Mouse (Mus musculus) cerebellum, adult 2 months (tissue): Measurements from ENCODE around the gene Mup11. TPM values are rescaled to one million over a fixed set of nuclear protein-coding genes. Genes with fewer than 3 reads are reported as not detected.
"Not testable (repeated sequence)": the region's sequence is repeated elsewhere in the genome, so short reads cannot be mapped to it uniquely, and the experiment has no call there.

Experiments
- DNase-seq, 2 experiments: peaks; one replicate each; pipeline ENCODE4 v3.0.0; 2021
- H3K27ac ChIP-seq: fragments of 200-500 bp; 2 replicates; pipeline ENCODE4 v1.5.1; 2012; ENCODE audit warnings: low read length, control low read depth, inconsistent platforms; ENCODE audit not compliant: insufficient read depth
- H3K27me3 ChIP-seq: fragments of 200-500 bp; 2 replicates; pipeline ENCODE4 v1.6.1; 2012; ENCODE audit warnings: inconsistent platforms, mild to moderate bottlenecking, low read length, moderate library complexity; ENCODE audit not compliant: control insufficient read depth, insufficient read depth
- H3K4me1 ChIP-seq: fragments of 200-500 bp; 2 replicates; pipeline ENCODE4 v1.6.1; 2011; ENCODE audit warnings: low read length; ENCODE audit not compliant: control insufficient read depth, insufficient read depth
- H3K4me3 ChIP-seq: fragments of 200-500 bp; replicated peaks from 2 replicates; pipeline ENCODE3; 2011; ENCODE audit warnings: mild to moderate bottlenecking, low read depth, low read length, control low read depth; ENCODE audit not compliant: insufficient read depth
- WGBS: fragments of 180-500 bp; shearing (Covaris S2); methylation state at CpG from one replicate; pipeline ENCODE4 v1.1.7; 2018; 5-methylcytosine and 5-hydroxymethylcytosine counted together
- polyA plus RNA-seq: library from polyadenylated mRNA; depleted of rRNA; stranded (reverse); fragments of >200 nt; gene quantifications from 2 replicates; pipeline ENCODE4 v1.2.3, GENCODE M21; 2012; rRNA removed

The Mup11 gene
- not detected in 2 replicates for polyA plus RNA-seq

DNA sequence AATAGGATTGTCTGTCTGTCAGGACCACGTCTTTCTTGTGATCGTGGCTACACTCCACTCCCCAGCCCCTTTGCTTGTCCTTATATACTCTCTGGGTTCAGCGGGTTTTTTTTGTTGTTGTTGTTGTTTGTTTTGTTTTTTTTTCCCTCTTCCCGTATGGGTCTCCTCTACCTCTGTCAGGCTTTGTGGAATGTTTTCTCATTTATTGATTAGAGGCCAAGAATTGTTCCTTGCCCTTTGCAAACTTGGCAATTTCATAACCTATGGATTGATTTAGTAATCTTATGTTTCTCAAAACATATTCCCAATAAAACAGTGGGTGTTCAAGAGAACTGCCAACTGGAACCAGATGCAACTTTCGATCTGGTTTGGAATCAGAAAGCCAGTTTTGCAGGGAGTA, at the start of gene Mup11:
Gene Mup11 (minus strand): TSS at position 101 of the 400 bp plus-strand sequence.
- not testable (repeated sequence) for H3K27me3 ChIP-seq, DNase-seq, H3K27ac ChIP-seq, H3K4me3 ChIP-seq, H3K4me1 ChIP-seq
- 91% methylated on average over 4 of the region's 5 CpGs for WGBS

Other genes starting within 250 kb of the Mup11 start
- gene Mup9, start 240.5 kb downstream of the Mup11 start, polyA plus RNA-seq = not detected in 2 replicates
- not detected in 2 replicates for gene Mup1, start 160.5 kb downstream of the Mup11 start, polyA plus RNA-seq
- not detected in 2 replicates for gene Mup10, start 80.2 kb downstream of the Mup11 start, polyA plus RNA-seq
- not detected in 2 replicates for gene Mup12, start 78.9 kb upstream of the Mup11 start, polyA plus RNA-seq
- gene Mup22, start 159.1 kb upstream of the Mup11 start, polyA plus RNA-seq = not detected in 2 replicates